Mouse (Mus musculus) midbrain, embryonic 16.5 days (tissue): ENCODE results near the gene Tnfsf15. TPM values are rescaled to one million over a fixed set of nuclear protein-coding genes. Genes with fewer than 3 reads are reported as not detected.
A peak's percentile ranks its signal among the peaks of the same experiment; 100 is the strongest.

Experiments
- ATAC-seq: fragments of 200-750 bp; cut with Nextera tagmentation; 2 replicates; pipeline ENCODE4 v1.8.0; 2017; ENCODE audit warnings: moderate TSS enrichment
- H3K27ac ChIP-seq: fragments of 300-500 bp; sonication (generic); 2 replicates; pipeline ENCODE4 v1.5.1; 2014; ENCODE audit warnings: mild to moderate bottlenecking, low read length, mixed read lengths
- H3K27me3 ChIP-seq: fragments of 300-500 bp; sonication (generic); 2 replicates; pipeline ENCODE4 v1.6.1; 2014; ENCODE audit warnings: low read depth, low read length, mixed read lengths; ENCODE audit not compliant: control insufficient read depth, insufficient read depth
- H3K36me3 ChIP-seq: fragments of 300-500 bp; sonication (generic); 2 replicates; pipeline ENCODE4 v1.6.1; 2014; ENCODE audit warnings: mild to moderate bottlenecking, low read length, moderate library complexity, mixed read lengths; ENCODE audit not compliant: control insufficient read depth, insufficient read depth
- H3K4me1 ChIP-seq: fragments of 300-500 bp; sonication (generic); 2 replicates; pipeline ENCODE4 v1.6.1; 2014; ENCODE audit warnings: mild to moderate bottlenecking, low read length, mixed read lengths; ENCODE audit not compliant: control insufficient read depth, insufficient read depth
- H3K4me2 ChIP-seq: fragments of 300-500 bp; sonication (generic); 2 replicates; pipeline ENCODE4 v1.6.1; 2014; ENCODE audit warnings: mild to moderate bottlenecking, low read length, mixed read lengths
- H3K4me3 ChIP-seq: fragments of 300-500 bp; sonication (generic); 2 replicates; pipeline ENCODE4 v1.5.1; 2014; ENCODE audit warnings: low read depth, mild to moderate bottlenecking, low read length, moderate library complexity, mixed read lengths
- H3K9ac ChIP-seq: fragments of 300-500 bp; sonication (generic); 2 replicates; pipeline ENCODE4 v1.6.1; 2014; ENCODE audit warnings: low read depth, low read length, mixed read lengths
- H3K9me3 ChIP-seq: fragments of 300-500 bp; sonication (generic); replicated peaks from 2 replicates; pipeline ENCODE4 v1.6.1; 2014; ENCODE audit warnings: mild to moderate bottlenecking, low read length, mixed read lengths; ENCODE audit not compliant: control insufficient read depth, poor library complexity, severe bottlenecking
- WGBS: fragments of 180-500 bp; shearing (Covaris S2); extraction: QIAGEN DNeasy Blood & Tissue Kit; methylation state at CpG from one replicate; pipeline ENCODE4 v1.1.7; 2014; 5-methylcytosine and 5-hydroxymethylcytosine counted together
- polyA plus RNA-seq: library from polyadenylated mRNA; unstranded; fragments of >200 nt; fragmentation: Nextera tagmentation; extraction: Ambion mirVana; gene quantifications from 2 replicates; pipeline ENCODE4 v1.2.1, GENCODE M21; 2015

The Tnfsf15 gene
- polyA plus RNA-seq, 1 experiment from 2014 or later, result not detected

DNA sequence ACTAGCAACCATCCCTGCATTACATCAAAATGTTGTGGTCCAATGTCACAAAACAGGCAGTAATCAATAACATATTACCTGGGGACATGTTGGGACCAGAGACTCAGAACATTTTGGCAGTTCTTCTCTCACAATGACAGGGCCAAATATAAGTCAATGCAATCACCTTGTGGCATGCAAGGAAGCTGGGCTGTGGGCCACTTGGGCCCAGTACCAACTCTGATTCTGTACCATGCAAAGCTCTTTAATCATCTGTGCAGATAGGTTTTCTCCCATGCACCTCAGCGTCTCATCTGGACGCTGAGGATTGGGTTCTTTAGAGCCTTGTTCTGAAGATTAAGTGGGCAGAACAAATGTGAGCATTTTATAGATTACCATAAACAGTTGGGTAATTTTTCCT, 13.6 kb downstream of the Tnfsf15 start:
- ATAC-seq, result no peak
- no peak overlapping the region for H3K27ac ChIP-seq
- H3K9me3 ChIP-seq, result no peaks in the 10 kb centered on the region
- no peak overlapping the region for H3K4me3 ChIP-seq
- H3K4me2 ChIP-seq, result no peak overlapping the region
- WGBS, result 63% methylated on average over 2 of the region's 2 CpGs
- no peaks in the 10 kb centered on the region for H3K4me1 ChIP-seq
- H3K9ac ChIP-seq, result no peak overlapping the region
- H3K36me3 ChIP-seq, result no peaks in the 10 kb centered on the region
- no peaks in the 10 kb centered on the region for H3K27me3 ChIP-seq

DNA sequence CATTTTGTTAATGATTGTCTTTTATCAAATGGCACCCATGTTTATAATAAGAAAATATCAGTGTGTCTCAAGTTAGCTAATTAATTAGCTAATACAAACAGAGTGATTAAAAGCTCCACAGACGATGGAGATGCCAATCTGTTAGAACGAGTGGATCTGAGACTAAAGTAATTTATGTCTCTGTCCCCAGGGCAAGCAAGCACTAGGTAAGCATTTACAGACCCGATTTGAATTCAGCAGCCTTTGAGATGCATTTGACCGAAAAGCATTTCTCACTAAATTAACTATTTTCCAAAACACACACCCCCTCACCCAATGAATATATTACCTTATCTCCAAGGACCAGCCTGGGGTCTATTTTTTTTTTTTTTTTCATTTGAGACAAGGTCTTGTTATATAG, 18.2 kb downstream of the Tnfsf15 start:
- H3K9me3 ChIP-seq, result no peaks in the 10 kb centered on the region
- no peak overlapping the region for H3K9ac ChIP-seq
- no peak overlapping the region for H3K4me2 ChIP-seq
- WGBS, result 43% methylated on average over 4 of the region's 4 CpGs
- H3K4me3 ChIP-seq, result no peak overlapping the region
- ATAC-seq, result peak; percentile 56; the same call in 1 of the 2 replicates
- H3K4me1 ChIP-seq, result no peaks in the 10 kb centered on the region
- no peaks in the 10 kb centered on the region for H3K36me3 ChIP-seq
- no peaks in the 10 kb centered on the region for H3K27me3 ChIP-seq
- H3K27ac ChIP-seq, result no peak overlapping the region

DNA sequence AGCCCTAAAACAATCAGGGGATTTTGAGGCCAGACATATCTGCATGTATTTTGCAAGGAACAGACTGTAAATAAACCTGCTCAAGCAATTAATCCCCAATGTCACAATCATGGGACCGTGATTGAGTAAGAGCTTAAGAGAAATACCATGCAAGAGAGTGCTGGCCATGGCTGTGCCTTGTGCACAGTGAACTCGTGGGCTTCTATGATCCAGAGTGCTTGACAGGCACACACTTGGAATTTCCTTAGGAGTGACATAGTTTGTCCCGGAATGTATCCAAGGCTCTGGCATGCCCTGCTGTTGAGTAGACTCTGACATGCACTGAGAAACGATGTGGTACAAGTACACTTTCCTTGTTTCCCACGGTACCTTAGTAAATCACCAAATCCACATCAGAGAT, 18.9 kb downstream of the Tnfsf15 start:
- 61% methylated on average over 5 of the region's 5 CpGs for WGBS
- no peak overlapping the region for H3K4me3 ChIP-seq
- ATAC-seq, result no peak

DNA sequence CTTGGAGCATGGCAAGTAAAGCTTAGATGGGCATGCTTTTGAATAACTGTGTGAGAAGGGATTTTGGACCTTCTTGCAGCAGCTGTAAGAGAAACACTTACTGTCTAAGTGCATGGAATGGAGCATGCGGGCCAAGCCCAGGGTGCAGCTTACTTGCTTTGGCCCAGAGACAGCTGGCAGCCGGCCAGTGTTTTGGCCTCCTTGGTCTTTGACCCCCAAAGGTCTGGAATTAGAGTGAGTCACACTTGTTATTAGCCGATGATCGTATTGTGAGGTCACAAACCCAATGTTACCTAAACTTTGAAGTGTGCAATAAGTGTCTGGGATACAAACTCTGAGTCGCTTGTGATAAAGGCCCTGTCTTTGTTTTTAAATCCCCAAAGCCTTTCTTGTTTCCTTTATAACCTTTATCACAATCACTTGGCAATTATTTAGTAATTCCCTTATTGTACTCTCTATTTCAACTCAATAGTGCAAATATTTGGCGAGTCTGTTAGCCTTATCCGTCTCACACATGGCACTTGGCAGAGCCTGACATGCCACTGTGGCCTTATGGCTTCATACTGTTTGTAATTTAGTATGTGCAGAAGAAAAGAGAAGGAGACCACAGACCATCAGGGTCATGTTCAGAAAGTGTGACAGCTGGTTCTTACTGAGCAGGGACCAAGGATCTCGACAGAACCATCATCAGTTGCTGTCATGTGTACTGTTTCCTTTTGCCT, 26.8 kb downstream of the Tnfsf15 start:
- Histone ChIP-seq H3K9ac (no peak overlapping the region), H3K4me3 (no peak overlapping the region), H3K36me3 (no peaks in the 10 kb centered on the region), H3K4me2 (no peak overlapping the region), H3K4me1 (no peaks in the 10 kb centered on the region), H3K27ac (no peak overlapping the region), H3K9me3 (no peaks in the 10 kb centered on the region), H3K27me3 (no peaks in the 10 kb centered on the region)
- WGBS, result 58% methylated on average over 8 of the region's 8 CpGs
- no peak for ATAC-seq

More for the DNA sequence above, 18.9 kb downstream of the Tnfsf15 start:
- no peak overlapping the region for H3K4me2 ChIP-seq
- H3K9me3 ChIP-seq, result no peaks in the 10 kb centered on the region
- no peaks in the 10 kb centered on the region for H3K27me3 ChIP-seq
- no peak overlapping the region for H3K27ac ChIP-seq
- H3K4me1 ChIP-seq, result no peaks in the 10 kb centered on the region
- H3K9ac ChIP-seq, result no peak overlapping the region
- no peaks in the 10 kb centered on the region for H3K36me3 ChIP-seq

DNA sequence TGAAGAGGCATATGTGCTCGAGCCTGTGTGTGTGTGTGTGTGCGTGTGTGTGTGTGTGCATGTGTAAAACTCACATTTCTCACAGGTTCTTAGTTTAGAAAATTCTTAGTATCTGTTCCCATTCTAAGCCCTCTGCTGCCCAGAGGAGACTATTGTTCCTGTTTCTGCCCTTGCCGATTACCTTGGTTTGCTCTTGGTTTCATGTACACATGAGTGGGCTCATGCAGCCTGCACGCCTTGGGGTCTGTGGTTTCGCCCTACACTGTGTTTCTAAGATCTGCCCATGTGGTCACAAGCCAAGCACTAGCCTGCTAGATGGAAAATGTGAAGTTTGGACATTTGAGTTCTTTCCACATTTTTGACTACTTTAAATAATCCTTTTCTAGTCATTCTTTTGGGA, 33.0 kb downstream of the Tnfsf15 start:
- Histone ChIP-seq H3K4me2 (no peak overlapping the region), H3K36me3 (no peaks in the 10 kb centered on the region), H3K9ac (no peak overlapping the region), H3K4me1 (no peaks in the 10 kb centered on the region), H3K27ac (no peak overlapping the region), H3K27me3 (no peaks in the 10 kb centered on the region), H3K9me3 (no peaks in the 10 kb centered on the region), H3K4me3 (no peak overlapping the region)
- 93% methylated on average over 5 of the region's 5 CpGs for WGBS
- no peak for ATAC-seq

DNA sequence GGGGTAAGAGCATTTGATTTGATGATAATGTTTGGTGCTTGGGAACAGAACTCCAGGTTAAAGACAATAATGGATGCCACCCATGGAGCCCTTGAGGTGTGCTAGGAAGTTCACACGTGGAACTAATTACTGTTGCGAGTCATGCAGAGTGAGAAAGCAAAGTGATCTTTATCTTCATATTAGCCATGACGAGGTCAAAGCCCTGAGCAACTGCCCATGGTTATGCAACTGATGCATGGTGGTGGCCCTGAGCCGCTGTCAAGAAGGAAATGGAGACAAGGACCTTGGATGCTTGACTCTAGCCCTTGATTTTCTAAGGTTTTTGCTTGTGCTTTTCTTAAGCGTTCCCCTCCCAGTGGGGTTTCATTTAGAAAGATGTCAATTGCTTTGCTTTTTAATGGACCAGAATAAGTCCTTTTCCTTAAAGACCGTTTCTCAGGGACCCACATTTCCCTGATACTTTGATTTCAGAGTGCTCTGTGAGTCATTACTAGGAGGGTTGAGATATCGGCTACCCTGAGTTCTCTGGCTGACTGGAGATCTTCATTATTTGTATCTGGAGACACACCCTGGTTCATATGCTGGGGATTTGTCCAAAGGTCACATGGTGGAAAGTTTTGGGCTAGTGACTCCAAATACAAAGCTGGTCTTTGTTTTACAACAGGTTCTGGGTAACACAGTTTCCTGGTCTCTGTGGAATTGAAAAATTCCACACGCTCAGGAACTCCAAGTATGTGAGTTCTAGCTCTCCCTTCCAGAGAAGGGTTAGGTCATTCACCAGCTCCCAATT, 34.3 kb downstream of the Tnfsf15 start:
- Histone ChIP-seq H3K27me3 (no peaks in the 10 kb centered on the region), H3K27ac (no peak overlapping the region), H3K36me3 (no peaks in the 10 kb centered on the region), H3K9ac (no peak overlapping the region), H3K4me2 (no peak overlapping the region), H3K4me1 (peaks cover 3% of the 10 kb centered on the region; the same call in 1 of the 2 replicates), H3K9me3 (no peaks in the 10 kb centered on the region), H3K4me3 (no peak overlapping the region)
- 75% methylated on average over 8 of the region's 8 CpGs for WGBS
- ATAC-seq, result no peak

DNA sequence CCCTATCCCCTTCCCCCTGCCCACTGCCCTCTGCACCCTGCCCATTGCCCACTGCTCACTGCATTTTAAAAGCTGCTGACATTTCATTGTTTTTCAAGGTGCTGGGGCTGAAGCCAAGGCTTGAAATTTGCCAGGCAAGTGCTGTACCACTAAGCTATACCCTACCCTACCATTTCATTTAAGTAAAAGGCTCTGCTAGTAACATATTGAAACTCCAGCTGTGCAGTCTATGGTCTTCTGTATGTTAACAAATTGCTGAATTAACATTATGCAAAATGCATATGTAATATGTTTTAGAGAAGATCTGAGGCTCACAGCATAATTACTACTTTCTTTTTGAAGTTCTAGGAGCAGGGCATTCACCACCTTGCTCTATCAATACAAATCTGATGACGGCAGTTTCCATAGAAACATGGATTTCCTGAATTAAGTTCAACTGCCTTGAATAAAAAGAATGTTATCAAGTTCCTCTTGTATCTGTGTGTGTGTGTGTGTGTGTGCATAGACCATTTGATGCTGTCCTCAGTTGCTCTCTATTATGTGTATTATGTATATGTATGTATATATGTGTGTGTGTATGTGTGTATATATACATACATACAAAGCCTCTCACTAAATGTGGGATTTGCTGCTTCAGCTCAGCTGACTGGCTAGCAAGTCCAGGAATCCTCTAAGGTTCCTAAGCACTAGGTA, 38.5 kb downstream of the Tnfsf15 start:
- Histone ChIP-seq H3K9me3 (no peaks in the 10 kb centered on the region), H3K4me3 (no peak overlapping the region), H3K27me3 (no peaks in the 10 kb centered on the region), H3K4me2 (no peak overlapping the region), H3K27ac (no peak overlapping the region), H3K36me3 (no peaks in the 10 kb centered on the region), H3K9ac (no peak overlapping the region), H3K4me1 (peaks cover 3% of the 10 kb centered on the region; the same call in 1 of the 2 replicates)
- WGBS, result 47% methylated on average over 1 of the region's 1 CpGs
- ATAC-seq, result peak; percentile 68

DNA sequence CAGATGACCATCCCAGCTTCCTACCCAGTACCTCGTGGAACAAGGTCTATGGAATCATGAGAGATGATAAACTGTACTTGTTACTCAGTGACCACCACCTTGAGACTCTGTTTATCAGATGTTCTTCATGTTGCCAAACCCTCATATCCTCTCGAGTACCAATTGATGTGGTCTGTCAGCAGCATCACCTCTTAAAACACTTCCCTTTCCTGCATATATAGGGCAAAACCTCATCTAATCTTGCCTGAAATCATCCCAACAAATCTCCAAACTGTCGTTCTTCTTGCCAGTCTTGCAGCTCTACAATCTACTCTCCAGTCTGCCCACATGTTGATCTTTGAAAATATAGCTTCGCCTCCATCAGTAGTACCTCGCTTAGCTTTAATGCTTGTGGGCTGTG, 40.7 kb downstream of the Tnfsf15 start:
- H3K9me3 ChIP-seq, result no peaks in the 10 kb centered on the region
- no peak overlapping the region for H3K9ac ChIP-seq
- H3K27me3 ChIP-seq, result no peaks in the 10 kb centered on the region
- H3K4me3 ChIP-seq, result no peak overlapping the region
- 86% methylated on average over 5 of the region's 5 CpGs for WGBS
- no peaks in the 10 kb centered on the region for H3K36me3 ChIP-seq
- no peak for ATAC-seq
- peaks cover 3% of the 10 kb centered on the region; the same call in 1 of the 2 replicates for H3K4me1 ChIP-seq
- no peak overlapping the region for H3K4me2 ChIP-seq
- H3K27ac ChIP-seq, result no peak overlapping the region

DNA sequence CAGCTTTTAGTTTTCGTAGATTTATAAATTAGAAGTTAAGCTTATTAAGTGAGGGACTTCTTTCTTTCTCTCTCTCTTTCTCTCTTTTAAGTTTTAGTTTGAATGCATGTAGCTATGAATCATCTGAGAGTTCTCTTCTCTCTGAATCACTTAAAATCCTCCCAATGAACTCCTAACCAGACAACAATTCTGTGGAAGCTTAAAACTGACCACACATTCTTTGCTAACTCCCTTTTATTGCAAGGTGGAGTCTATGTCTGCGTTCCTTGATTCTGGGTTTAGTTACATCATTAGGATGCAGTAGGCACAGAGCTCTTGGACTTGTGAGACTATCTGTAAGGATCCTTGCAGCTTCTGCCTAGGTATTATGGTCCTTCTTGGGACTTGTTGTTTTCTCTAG, 41.2 kb downstream of the Tnfsf15 start:
- no peak overlapping the region for H3K9ac ChIP-seq
- no peak for ATAC-seq
- H3K4me3 ChIP-seq, result no peak overlapping the region
- H3K9me3 ChIP-seq, result no peaks in the 10 kb centered on the region
- no peaks in the 10 kb centered on the region for H3K27me3 ChIP-seq
- no peak overlapping the region for H3K4me2 ChIP-seq
- H3K4me1 ChIP-seq, result peaks cover 3% of the 10 kb centered on the region; the same call in 1 of the 2 replicates
- 94% methylated on average over 2 of the region's 2 CpGs for WGBS
- H3K27ac ChIP-seq, result no peak overlapping the region
- H3K36me3 ChIP-seq, result no peaks in the 10 kb centered on the region
